Mouse (Mus musculus) CD4-positive, CD25-positive, alpha-beta regulatory T cell, adult 2 months (primary cell): Measurements from ENCODE around the gene Zbtb38.

Experiments
- DNase-seq: peaks from one replicate; pipeline ENCODE4 v3.0.0-alpha.2; 2012; ENCODE audit warnings: low read depth, low spot score

The Zbtb38 gene

GRCm38 (mm10) chr9:96752603-96753114, at the start of gene Zbtb38:
TSS of gene Zbtb38 (minus strand) at chr9:96752831.
- no peak for DNase-seq

- peak; percentile 68 for DNase-seq
Measured at GRCm38 (mm10) chr9:96800131-96800825, 47.6 kb upstream of the Zbtb38 start.

- DNase-seq = no peak
Measured at GRCm38 (mm10) chr9:96797311-96797710, 44.7 kb upstream of the Zbtb38 start.

GRCm38 (mm10) chr9:96795399-96795928, 42.8 kb upstream of the Zbtb38 start:
- peak; percentile 39 for DNase-seq

GRCm38 (mm10) chr9:96794601-96795000, 42.0 kb upstream of the Zbtb38 start:
- DNase-seq = no peak

- DNase-seq = no peak
Measured at GRCm38 (mm10) chr9:96792543-96792942, 39.9 kb upstream of the Zbtb38 start.

- DNase-seq = peak; percentile 44
Measured at GRCm38 (mm10) chr9:96790389-96791007, 37.9 kb upstream of the Zbtb38 start.

- no peak for DNase-seq
Measured at GRCm38 (mm10) chr9:96789906-96790305, 37.3 kb upstream of the Zbtb38 start.

GRCm38 (mm10) chr9:96787797-96788196, 35.2 kb upstream of the Zbtb38 start:
- DNase-seq = peak; percentile 62

GRCm38 (mm10) chr9:96785871-96786342, 33.3 kb upstream of the Zbtb38 start:
- DNase-seq = peak; percentile 36

GRCm38 (mm10) chr9:96785187-96785586, 32.6 kb upstream of the Zbtb38 start:
- peak; percentile 62 for DNase-seq

- peak; percentile 56 for DNase-seq
Measured at GRCm38 (mm10) chr9:96783667-96784066, 31.0 kb upstream of the Zbtb38 start.

- DNase-seq = no peak
Measured at GRCm38 (mm10) chr9:96783258-96783657, 30.6 kb upstream of the Zbtb38 start.

- DNase-seq = no peak
Measured at GRCm38 (mm10) chr9:96782062-96782461, 29.4 kb upstream of the Zbtb38 start.

- DNase-seq = peak; percentile 76
Measured at GRCm38 (mm10) chr9:96773146-96773545, 20.5 kb upstream of the Zbtb38 start.

GRCm38 (mm10) chr9:96770443-96770842, 17.8 kb upstream of the Zbtb38 start:
- no peak for DNase-seq

- no peak for DNase-seq
Measured at GRCm38 (mm10) chr9:96769651-96770050, 17.0 kb upstream of the Zbtb38 start.

- DNase-seq = no peak
Measured at GRCm38 (mm10) chr9:96767874-96768273, 15.2 kb upstream of the Zbtb38 start.

- no peak for DNase-seq
Measured at GRCm38 (mm10) chr9:96766078-96766477, 13.4 kb upstream of the Zbtb38 start.

GRCm38 (mm10) chr9:96765410-96765809, 12.8 kb upstream of the Zbtb38 start:
- DNase-seq = peak; percentile 70

- DNase-seq = no peak
Measured at GRCm38 (mm10) chr9:96763847-96764631, 11.4 kb upstream of the Zbtb38 start.

- DNase-seq = no peak
Measured at GRCm38 (mm10) chr9:96763025-96763424, 10.4 kb upstream of the Zbtb38 start.
